Comparison of ENCODE assay signal across 15 mouse cellular contexts in genomic region chr6:98394589-98394988, GRCm38 (mm10). TPM values are rescaled to one million over a fixed set of nuclear protein-coding genes. Genes with fewer than 3 reads are reported as not detected.
"Had no signal": no experiment of that assay in that cellular context is flagged by ENCODE, and none has a peak within 500 bp of the region (broad histone marks: within the 10 kb centered on the region; RNA-seq: fewer than 3 reads in every experiment).

No protein-coding gene starts in this region.

- DNase-seq: kidney, adult 9 months; kidney, postnatal 14 days; kidney, postnatal 4 days; layer of hippocampus, postnatal 36 days; liver, embryonic 13.5 days; lung, adult 2 months; lung, postnatal 14 days; lung, postnatal 4 days; thymus, adult 2 months; thymus, postnatal 14 days; thymus, postnatal 4 days had no signal

- ATAC-seq: midbrain, embryonic 15.5 days had no signal

RNA-seq across cellular contexts. Expression of gene Gm765, which starts 52.0 kb away (rescaled TPM):
- total RNA-seq: layer of hippocampus, postnatal 10 days; layer of hippocampus, postnatal 36 days; megakaryocyte progenitor cell, adult 5-6 weeks; megakaryocyte-erythroid progenitor cell, adult 5-6 weeks had no signal
